Mouse (Mus musculus) hindbrain, embryonic 15.5 days (tissue): ENCODE measurements around the gene Gstm7. TPM values are rescaled to one million over a fixed set of nuclear protein-coding genes. Genes with fewer than 3 reads are reported as not detected.
"Not testable (repeated sequence)": the region's sequence is repeated elsewhere in the genome, so short reads cannot be mapped to it uniquely, and the experiment has no call there.

Experiments used
- ATAC-seq: fragments of 200-750 bp; cut with Nextera tagmentation; 2 replicates; pipeline ENCODE4 v1.8.0; 2017; ENCODE audit warnings: low read depth, moderate number of reproducible peaks, moderate TSS enrichment; ENCODE audit not compliant: low FRiP score
- H3K27ac ChIP-seq: fragments of 300-500 bp; sonication (generic); replicated peaks from 2 replicates; pipeline ENCODE4 v1.5.1; 2015; ENCODE audit warnings: mild to moderate bottlenecking, inconsistent platforms
- H3K27me3 ChIP-seq: fragments of 300-500 bp; sonication (generic); 2 replicates; pipeline ENCODE4 v1.6.1; 2015; ENCODE audit warnings: control low read depth, inconsistent platforms
- H3K36me3 ChIP-seq: fragments of 300-500 bp; sonication (generic); 2 replicates; pipeline ENCODE4 v1.6.1; 2015; ENCODE audit warnings: control low read depth, inconsistent platforms
- H3K4me1 ChIP-seq: fragments of 300-500 bp; sonication (generic); replicated peaks from 2 replicates; pipeline ENCODE4 v1.6.1; 2015; ENCODE audit warnings: control low read depth, inconsistent platforms
- H3K4me2 ChIP-seq: fragments of 300-500 bp; sonication (generic); 2 replicates; pipeline ENCODE4 v1.6.1; 2015; ENCODE audit warnings: moderate library complexity, mild to moderate bottlenecking, inconsistent platforms
- H3K4me3 ChIP-seq: fragments of 300-500 bp; sonication (generic); 2 replicates; pipeline ENCODE4 v1.5.1; 2015; ENCODE audit warnings: mild to moderate bottlenecking, inconsistent platforms
- H3K9ac ChIP-seq: fragments of 300-500 bp; sonication (generic); 2 replicates; pipeline ENCODE4 v1.6.1; 2015; ENCODE audit warnings: inconsistent platforms
- H3K9me3 ChIP-seq: fragments of 300-500 bp; sonication (generic); 2 replicates; pipeline ENCODE4 v1.6.1; 2016; ENCODE audit warnings: control low read depth, inconsistent platforms
- WGBS: fragments of 180-500 bp; shearing (Covaris S2); methylation state at CpG from one replicate; pipeline ENCODE4 v1.1.7; 2015; 5-methylcytosine and 5-hydroxymethylcytosine counted together
- polyA plus RNA-seq: library from polyadenylated mRNA; unstranded; fragments of >200 nt; fragmentation: Nextera tagmentation; extraction: Ambion mirVana; gene quantifications from 2 replicates; pipeline ENCODE4 v1.2.1, GENCODE M21; 2015

Gstm7 gene
- 48.0 and 52.9 TPM in 2 replicates for polyA plus RNA-seq

DNA sequence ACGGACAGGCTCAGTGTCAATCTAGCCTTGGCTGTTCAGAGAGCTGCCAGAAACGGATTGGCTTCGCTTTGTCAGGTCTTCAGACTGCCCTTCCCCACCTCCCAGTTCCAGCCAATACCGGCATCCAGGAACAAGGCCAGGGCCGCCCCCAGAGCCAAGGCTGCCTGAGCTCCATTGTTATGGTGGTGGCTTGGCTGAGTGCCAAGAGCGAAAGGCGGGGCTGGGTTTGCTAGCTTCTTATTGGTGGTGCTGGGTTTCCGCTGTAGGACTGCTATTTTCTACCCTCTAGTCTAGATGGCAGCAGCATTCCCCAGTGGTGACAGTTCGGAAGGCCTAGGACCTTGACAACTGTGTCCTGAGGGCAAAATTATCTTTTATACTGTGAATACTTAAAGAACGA lies at the start of gene Gstm7:
Gstm7 (minus strand) TSS at position 148 of the 400 bp plus-strand sequence.
- 3% methylated on average over 10 of the region's 10 CpGs for WGBS
- H3K9ac ChIP-seq, result no peak within 1 kb of the TSS
- ATAC-seq, result peak; percentile 97
- peak within 1 kb of the TSS; percentile 26 for H3K4me3 ChIP-seq
- peaks cover 15% of the 10 kb centered on the region for H3K4me1 ChIP-seq
- peak within 1 kb of the TSS; percentile 69 for H3K27ac ChIP-seq
- H3K4me2 ChIP-seq, result peak within 1 kb of the TSS; percentile 48
- no peaks in the 10 kb centered on the region for H3K9me3 ChIP-seq
- no peaks in the 10 kb centered on the region for H3K36me3 ChIP-seq
- H3K27me3 ChIP-seq, result no peaks in the 10 kb centered on the region; the same call in 1 of the 2 replicates

DNA sequence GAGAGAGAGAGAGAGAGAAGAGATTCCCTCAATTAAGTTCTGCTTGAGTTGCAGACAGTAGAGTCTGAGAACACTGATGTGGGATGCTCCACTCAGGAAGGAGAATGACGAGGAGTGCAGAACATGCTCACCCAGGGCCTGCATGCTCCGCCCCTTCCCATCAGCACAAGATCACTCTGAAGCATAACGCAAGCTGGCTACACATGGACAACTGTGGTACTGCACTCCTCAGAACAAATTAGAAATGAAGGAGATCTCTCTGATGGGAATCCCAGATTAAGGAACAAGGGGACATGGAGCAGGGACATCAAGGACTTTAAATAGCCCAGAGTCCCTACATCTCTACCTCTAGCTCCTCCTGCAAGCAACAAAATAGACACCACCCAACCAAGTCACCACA lies 49.6 kb upstream of the Gstm7 start:
- H3K9ac ChIP-seq, result no peak overlapping the region
- H3K27me3 ChIP-seq, result no peaks in the 10 kb centered on the region
- no peak overlapping the region for H3K4me3 ChIP-seq
- no peak overlapping the region for H3K27ac ChIP-seq
- ATAC-seq, result no peak
- 62% methylated on average over 3 of the region's 3 CpGs for WGBS
- no peaks in the 10 kb centered on the region for H3K9me3 ChIP-seq
- no peaks in the 10 kb centered on the region for H3K36me3 ChIP-seq
- H3K4me1 ChIP-seq, result no peaks in the 10 kb centered on the region
- H3K4me2 ChIP-seq, result no peak overlapping the region

DNA sequence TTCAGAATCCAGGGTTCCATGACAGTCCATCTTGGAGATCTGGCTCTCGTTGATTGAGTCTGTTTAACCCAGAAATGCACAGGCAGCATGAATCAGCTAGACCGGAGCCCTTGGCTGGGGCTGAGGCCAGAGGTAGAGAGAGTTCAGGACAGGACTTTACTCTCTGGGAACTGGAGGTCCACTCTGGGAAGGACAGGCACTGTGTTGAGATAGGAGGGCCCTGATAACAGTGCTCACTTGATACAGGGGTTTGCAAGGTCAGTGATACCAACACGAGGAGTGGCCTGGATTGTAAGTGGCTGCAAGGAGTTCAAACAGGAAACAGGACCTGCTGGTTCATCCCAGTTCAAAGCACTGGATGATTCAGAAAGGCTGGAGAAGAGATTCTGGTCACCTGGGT lies 46.1 kb upstream of the Gstm7 start:
- WGBS, result 77% methylated on average over 3 of the region's 3 CpGs

DNA sequence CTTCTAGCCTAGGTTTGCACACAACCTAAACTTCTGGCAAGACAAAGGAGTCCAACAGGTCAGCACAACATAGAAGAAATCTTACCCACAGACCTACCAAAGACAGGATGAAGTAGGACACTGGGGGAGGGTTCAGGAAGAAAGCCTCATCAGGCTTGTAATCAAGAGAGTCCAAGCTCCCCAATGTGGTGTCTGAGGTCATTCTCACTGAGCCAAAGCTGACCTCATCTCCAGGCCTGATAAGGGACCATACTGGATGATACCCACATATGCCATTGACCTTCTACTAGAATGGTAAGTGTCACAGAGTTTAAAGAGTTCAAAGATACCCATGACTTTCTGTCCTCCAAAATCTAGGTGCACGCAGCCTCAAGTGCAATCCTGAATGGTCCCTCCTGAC lies 42.6 kb upstream of the Gstm7 start:
- ATAC-seq, result no peak
- Histone ChIP-seq H3K27me3 (no peaks in the 10 kb centered on the region), H3K4me2 (no peak overlapping the region), H3K9me3 (no peaks in the 10 kb centered on the region), H3K36me3 (no peaks in the 10 kb centered on the region), H3K27ac (no peak overlapping the region), H3K4me1 (no peaks in the 10 kb centered on the region), H3K4me3 (no peak overlapping the region), H3K9ac (no peak overlapping the region)
- WGBS, result 92% methylated on average over 1 of the region's 1 CpGs

More for the DNA sequence above, 46.1 kb upstream of the Gstm7 start:
- Histone ChIP-seq H3K9me3 (no peaks in the 10 kb centered on the region), H3K4me2 (no peak overlapping the region), H3K4me3 (no peak overlapping the region), H3K27me3 (no peaks in the 10 kb centered on the region), H3K27ac (no peak overlapping the region), H3K4me1 (no peaks in the 10 kb centered on the region), H3K9ac (no peak overlapping the region), H3K36me3 (no peaks in the 10 kb centered on the region)
- ATAC-seq, result no peak

DNA sequence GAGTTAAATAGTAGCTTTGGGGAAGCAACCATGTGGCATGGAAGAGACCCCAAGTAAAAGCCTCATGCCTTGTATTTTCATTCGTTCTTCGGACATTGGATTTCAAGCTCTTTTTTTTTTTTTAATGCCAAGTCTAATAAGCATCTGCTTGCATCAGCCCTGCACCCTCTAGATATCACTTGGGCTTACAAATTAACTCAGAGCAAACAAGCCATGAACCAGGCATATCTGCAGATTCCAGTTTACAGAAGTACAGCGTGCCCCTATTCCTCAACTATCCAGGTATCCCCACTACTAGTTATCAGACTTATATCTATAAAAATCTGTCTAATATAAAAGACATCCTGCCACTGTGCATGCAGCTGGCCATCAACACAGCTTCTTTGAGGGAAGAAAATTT lies 40.5 kb upstream of the Gstm7 start:
- H3K27me3 ChIP-seq, result no peaks in the 10 kb centered on the region
- H3K4me2 ChIP-seq, result no peak overlapping the region
- 92% methylated on average over 3 of the region's 3 CpGs for WGBS

DNA sequence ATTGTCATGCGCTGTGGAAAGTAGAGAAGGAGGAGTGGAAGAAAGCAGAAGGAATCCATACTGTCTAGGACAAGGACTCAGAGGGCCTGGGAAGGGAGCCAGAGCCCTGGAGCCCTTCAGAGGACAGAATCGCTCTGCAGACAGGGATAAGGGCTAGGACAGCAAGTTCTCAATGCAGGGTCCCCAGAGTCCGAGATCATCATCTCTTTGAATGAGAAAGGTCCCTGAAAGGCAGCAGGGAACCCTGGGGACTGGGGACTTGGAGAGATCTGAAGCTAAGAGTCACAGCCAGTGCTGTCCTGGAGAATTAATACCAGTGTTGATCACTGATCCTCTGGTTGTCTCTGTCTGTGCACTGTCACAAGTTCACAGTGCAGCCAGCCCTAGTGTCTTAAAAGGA lies 39.5 kb upstream of the Gstm7 start:
- H3K36me3 ChIP-seq, ATAC-seq, H3K4me3 ChIP-seq, H3K27ac ChIP-seq, H3K4me1 ChIP-seq, H3K9me3 ChIP-seq, H3K27me3 ChIP-seq, H3K4me2 ChIP-seq, H3K9ac ChIP-seq: not testable (repeated sequence)
- WGBS, result 47% methylated on average over 3 of the region's 3 CpGs

More for the DNA sequence above, 40.5 kb upstream of the Gstm7 start:
- Histone ChIP-seq H3K9me3 (no peaks in the 10 kb centered on the region), H3K9ac (no peak overlapping the region), H3K27ac (no peak overlapping the region), H3K4me3 (no peak overlapping the region), H3K36me3 (no peaks in the 10 kb centered on the region), H3K4me1 (no peaks in the 10 kb centered on the region)
- ATAC-seq, result no peak

DNA sequence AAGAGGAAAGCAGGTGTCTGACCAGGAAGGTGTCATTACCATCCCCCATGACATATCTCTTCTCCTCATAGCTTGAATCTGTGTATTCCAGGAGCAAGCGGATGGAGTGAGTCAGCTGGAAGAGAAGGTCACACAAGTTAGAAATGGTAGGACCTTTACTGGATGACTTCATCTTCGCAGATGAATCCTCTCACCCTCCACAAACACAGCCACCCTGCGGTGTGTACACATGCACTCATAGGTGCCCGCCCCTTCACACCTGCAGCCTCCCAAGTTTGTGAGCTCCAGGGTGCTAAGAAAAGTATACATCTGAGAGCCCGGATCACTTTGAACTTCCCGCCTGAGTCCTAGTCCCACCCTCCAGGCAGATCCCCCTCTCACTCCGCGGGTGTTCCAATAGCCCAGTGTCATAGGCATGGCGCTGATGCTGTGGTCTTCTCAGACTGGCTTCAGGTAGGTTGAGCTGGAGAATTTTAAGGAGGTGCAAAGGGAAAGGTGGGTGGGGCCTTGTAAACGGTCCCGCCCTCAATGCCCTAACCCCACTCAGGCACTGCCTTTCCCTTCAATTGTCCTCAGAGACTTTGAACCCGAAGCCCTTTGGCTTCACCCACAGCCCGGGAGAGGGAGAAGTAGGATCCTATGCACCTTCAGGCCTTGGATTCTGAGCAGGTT lies 37.2 kb upstream of the Gstm7 start, which contains the start of gene Gstm3:
Gstm3 (minus strand) TSS at position 560 of the 672 bp plus-strand sequence.
- WGBS, result 61% methylated on average over 13 of the region's 13 CpGs
- no peak within 1 kb of the TSS for H3K27ac ChIP-seq

DNA sequence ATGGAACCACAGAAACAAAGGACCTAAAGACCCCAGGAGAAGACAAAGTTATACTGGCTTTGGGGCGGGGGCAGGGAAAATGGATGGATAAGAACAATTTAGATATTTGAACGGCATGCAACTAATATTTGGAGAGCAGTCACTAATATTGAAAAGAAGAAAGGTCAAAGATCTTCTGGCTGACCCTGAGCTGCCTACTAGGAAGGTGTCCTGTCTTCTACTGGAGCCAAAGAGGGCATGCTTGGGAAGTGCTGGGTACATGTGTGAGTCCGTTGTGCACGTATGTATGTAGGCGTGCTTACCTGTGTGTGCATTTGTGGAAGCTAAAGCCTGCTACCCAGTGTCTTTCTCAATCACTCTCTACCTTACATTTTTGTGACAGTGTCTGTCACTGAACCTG lies 35.0 kb upstream of the Gstm7 start:
- no peak for ATAC-seq
- 98% methylated on average over 5 of the region's 5 CpGs for WGBS
- Histone ChIP-seq H3K27ac (no peak overlapping the region), H3K4me2 (no peak overlapping the region), H3K9ac (no peak overlapping the region), H3K4me1 (0 out of 2 replicates have a peak, but pooled peaks cover 3% of the 10 kb centered on the region), H3K4me3 (no peak overlapping the region), H3K27me3 (no peaks in the 10 kb centered on the region), H3K36me3 (no peaks in the 10 kb centered on the region), H3K9me3 (no peaks in the 10 kb centered on the region)

More for the DNA sequence above, 37.2 kb upstream of the Gstm7 start, which contains the start of gene Gstm3:
- H3K9ac ChIP-seq, result no peak within 1 kb of the TSS
- H3K4me3 ChIP-seq, result no peak within 1 kb of the TSS
- H3K27me3 ChIP-seq, result no peaks in the 10 kb centered on the region
- H3K36me3 ChIP-seq, result no peaks in the 10 kb centered on the region
- no peaks in the 10 kb centered on the region for H3K9me3 ChIP-seq
- 0 out of 2 replicates have a peak, but pooled peaks cover 3% of the 10 kb centered on the region for H3K4me1 ChIP-seq
- no peak for ATAC-seq
- H3K4me2 ChIP-seq, result no peak within 1 kb of the TSS

DNA sequence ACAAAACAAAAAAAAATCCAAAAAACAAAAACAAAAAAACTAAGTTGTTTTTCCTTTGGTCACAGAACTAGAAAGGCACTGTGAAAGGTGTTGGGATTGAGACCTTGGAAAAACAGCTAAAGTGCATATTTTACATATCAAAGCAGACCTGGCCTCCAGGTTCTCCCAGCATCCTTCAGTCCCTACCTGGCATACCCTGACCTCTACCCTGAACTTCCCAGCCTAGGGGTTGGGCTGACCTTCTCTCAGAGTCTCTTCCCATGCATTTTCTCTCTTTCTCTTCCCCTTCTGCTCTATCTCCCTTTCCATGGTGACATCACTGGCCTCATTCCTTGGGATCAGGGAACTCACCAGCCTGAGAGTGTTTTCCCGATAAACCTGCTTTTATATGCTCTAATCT lies 34.0 kb upstream of the Gstm7 start:
- no peak for ATAC-seq
- Histone ChIP-seq H3K9ac (no peak overlapping the region), H3K27me3 (no peaks in the 10 kb centered on the region), H3K4me1 (0 out of 2 replicates have a peak, but pooled peaks cover 3% of the 10 kb centered on the region), H3K27ac (no peak overlapping the region), H3K36me3 (no peaks in the 10 kb centered on the region), H3K9me3 (no peaks in the 10 kb centered on the region), H3K4me3 (no peak overlapping the region), H3K4me2 (no peak overlapping the region)
- WGBS, result 87% methylated on average over 1 of the region's 1 CpGs

DNA sequence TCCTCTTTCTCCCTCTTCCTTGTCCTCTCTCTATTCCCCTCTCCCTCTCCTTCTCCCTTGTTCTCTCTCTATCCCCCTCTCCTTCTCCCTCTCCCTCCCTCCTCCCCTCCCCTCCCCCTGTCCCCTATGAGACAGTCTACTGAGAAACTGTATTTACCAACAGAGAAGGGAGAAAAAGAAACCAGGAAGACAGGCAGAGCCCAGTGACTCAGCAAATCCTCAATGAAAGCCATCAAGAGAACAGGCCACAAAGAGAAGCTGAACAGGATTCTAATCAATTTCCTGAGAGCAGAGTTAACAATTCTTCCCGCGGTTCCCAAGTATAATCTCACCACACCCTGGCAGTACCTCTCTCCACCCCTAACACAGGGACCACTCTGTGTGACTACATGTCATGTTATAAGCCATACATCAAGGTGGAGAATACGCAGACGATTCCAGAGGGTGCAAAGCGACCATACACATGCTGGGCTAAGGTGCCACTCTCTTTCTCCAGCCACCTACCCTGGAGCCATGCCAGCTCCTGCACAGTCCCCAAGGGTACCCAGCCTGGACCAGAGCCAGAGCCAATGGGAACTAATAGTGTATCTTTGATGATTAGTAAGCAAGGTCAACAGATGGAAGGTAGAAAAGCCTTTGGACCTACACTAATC lies 33.2 kb upstream of the Gstm7 start:
- H3K4me1 ChIP-seq, result 0 out of 2 replicates have a peak, but pooled peaks cover 3% of the 10 kb centered on the region
- no peak overlapping the region for H3K27ac ChIP-seq
- H3K4me2 ChIP-seq, result no peak overlapping the region
- no peak for ATAC-seq
- H3K4me3 ChIP-seq, result no peak overlapping the region
- H3K27me3 ChIP-seq, result no peaks in the 10 kb centered on the region
- H3K9ac ChIP-seq, result no peak overlapping the region
- WGBS, result 62% methylated on average over 5 of the region's 5 CpGs
- no peaks in the 10 kb centered on the region for H3K36me3 ChIP-seq
- H3K9me3 ChIP-seq, result no peaks in the 10 kb centered on the region

DNA sequence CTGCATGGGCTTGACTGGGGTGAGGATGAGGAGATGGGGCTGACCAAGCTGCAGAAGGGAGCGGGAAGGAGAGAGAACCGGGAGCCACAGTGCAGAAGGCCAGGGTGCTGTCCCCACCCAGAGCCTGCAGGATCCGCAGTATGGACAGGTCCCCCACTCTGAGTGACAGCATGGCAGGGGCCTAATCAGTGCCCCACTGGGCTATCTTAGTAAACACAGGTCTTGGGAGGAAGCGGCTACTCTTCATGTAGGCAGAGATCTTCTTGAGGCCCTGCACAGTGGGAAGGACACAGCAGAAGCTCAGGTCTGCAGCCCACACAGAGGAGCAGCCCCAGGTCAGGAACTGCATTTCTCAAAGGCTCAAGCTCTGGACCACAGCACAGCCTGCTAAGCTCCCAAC lies 32.4 kb upstream of the Gstm7 start:
- no peak overlapping the region for H3K9ac ChIP-seq
- no peak for ATAC-seq
- H3K36me3 ChIP-seq, result no peaks in the 10 kb centered on the region
- WGBS, result 80% methylated on average over 4 of the region's 4 CpGs
- no peak overlapping the region for H3K27ac ChIP-seq
- H3K4me1 ChIP-seq, result 0 out of 2 replicates have a peak, but pooled peaks cover 3% of the 10 kb centered on the region
- H3K27me3 ChIP-seq, result no peaks in the 10 kb centered on the region
- no peak overlapping the region for H3K4me3 ChIP-seq
- H3K4me2 ChIP-seq, result no peak overlapping the region
- no peaks in the 10 kb centered on the region for H3K9me3 ChIP-seq

DNA sequence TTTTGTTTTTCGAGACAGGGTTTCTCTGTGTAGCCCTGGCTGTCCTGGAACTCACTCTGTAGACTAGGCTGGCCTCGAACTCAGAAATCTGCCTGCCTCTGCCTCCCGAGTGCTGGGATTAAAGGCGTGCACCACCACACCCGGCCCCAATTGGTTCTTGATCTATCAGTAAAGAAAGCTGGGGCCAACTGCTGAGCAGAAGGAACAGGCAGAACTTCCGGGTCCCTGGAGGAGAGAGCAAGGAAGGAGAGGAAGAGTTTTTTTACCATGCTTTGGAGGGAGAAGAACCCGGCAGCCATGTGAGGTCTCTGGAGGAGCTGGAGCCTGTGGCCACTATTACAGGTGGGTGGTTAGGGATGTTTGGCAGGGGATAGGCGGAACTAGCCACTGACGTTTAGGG lies 23.6 kb upstream of the Gstm7 start:
- not testable (repeated sequence) for H3K4me3 ChIP-seq, H3K27me3 ChIP-seq, H3K9me3 ChIP-seq, H3K27ac ChIP-seq, H3K9ac ChIP-seq, H3K4me1 ChIP-seq, H3K4me2 ChIP-seq, H3K36me3 ChIP-seq, ATAC-seq
- WGBS, result 85% methylated on average over 9 of the region's 9 CpGs
